Mouse (Mus musculus): Measurements from ENCODE around the gene Atp13a1.

The Atp13a1 gene

DNA sequence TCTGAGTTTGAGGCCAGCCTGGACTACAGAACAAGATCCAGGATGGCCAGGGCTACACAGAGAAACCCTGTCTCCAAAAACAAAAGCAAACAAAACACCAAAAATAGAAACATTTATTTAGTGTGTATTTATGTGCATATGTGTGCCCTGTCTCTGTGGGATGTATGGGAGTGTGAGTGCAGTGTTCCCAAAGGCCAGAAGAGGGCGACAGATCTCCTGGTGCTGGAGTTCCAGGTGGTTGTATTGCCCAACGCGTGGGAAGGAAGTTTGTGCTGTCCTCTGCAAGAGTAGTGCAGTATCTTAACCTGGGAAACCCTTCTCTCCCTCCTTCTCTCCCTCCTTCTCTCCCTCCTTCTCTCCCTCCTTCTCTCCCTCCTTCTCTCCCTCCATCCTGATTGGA lies 58.9 kb downstream of the Atp13a1 start:
- DNase-seq (ENCODE audit: low read depth, low spot score), result no peak

DNA sequence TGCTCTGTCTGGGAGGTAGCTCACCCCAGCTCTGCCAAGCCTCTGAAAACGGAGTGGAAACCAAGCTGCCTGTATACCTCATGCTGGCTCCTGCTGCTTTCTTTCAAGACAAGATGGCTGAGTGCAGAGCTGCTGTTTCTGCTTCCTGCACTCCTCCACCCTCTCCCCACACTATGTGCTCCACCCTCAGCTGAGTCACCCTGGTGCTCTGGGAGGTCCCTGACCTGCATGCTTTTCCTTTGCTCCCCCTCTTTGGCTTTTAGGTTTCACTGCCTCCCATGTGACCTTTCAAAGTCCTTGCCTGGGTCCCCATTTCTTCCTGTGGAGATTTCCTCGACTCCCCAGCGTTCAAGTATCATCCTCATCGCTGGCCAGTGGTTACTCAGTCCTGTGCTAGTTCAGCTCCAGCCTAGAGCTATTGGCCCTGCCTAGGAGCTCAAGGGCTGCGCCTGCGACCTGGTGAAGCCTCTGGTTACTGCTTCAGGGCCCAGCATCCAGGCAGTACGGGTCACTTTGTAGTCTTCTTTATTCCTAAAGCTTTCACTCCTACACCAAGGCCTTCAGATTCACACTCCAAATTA lies 60.1 kb downstream of the Atp13a1 start:
- no peak for DNase-seq (ENCODE audit: low read depth, low spot score)

- no peak for DNase-seq (ENCODE audit: low read depth, low spot score)
Measured at GRCm38 (mm10) chr8:69853869-69854268, 62.9 kb downstream of the Atp13a1 start.
